7 mouse cellular contexts compared by ENCODE assay signal in genomic region chr12:73537499-73538138, GRCm38 (mm10). TPM values are rescaled to one million over a fixed set of nuclear protein-coding genes. Genes with fewer than 3 reads are reported as not detected.
DNase-seq lines count a peak whose midpoint lies in the region; ATAC-seq lines count a peak whose summit lies in the region.

No protein-coding gene starts in this region.

- H3K27ac ChIP-seq in heart, embryonic 15.5 days, result no peak overlapping the region

- peak overlapping the region; percentile 56 for H3K4me2 ChIP-seq in heart, embryonic 15.5 days

- no peaks in the 10 kb centered on the region for H3K36me3 ChIP-seq in heart, embryonic 15.5 days
- H3K36me3 ChIP-seq in megakaryocyte, embryonic 14.5 days (replicated peaks; ENCODE audit: low read length), result no peaks in the 10 kb centered on the region

- H3K4me1 ChIP-seq in heart, embryonic 15.5 days (replicated peaks), result peaks cover 5% of the 10 kb centered on the region
- peaks cover 30% of the 10 kb centered on the region for H3K4me1 ChIP-seq in megakaryocyte, embryonic 14.5 days

- peak overlapping the region; percentile 33 for H3K4me3 ChIP-seq in heart, embryonic 15.5 days
- H3K4me3 ChIP-seq in megakaryocyte, embryonic 14.5 days (replicated peaks), result peak overlapping the region; percentile 83

- DNase-seq in ES-CJ7 (ENCODE audit: low read depth, low spot score), result peak; percentile 90
- peak; percentile 35 for DNase-seq in adrenal gland, adult 2 months
- peak; percentile 60 to 63 for DNase-seq in kidney, postnatal 25 days
- DNase-seq in frontal cortex, postnatal 36 days (ENCODE audit: low spot score in 2 of 2), result no peak
- no peak for DNase-seq in layer of hippocampus, adult 11-12 months (ENCODE audit: low spot score)

- 27% methylated on average over 17 of the region's 17 CpGs for WGBS in heart, embryonic 15.5 days

- no peak for ATAC-seq in heart, embryonic 15.5 days (replicated peaks; ENCODE audit: insufficient number of reproducible peaks, insufficient read depth, low FRiP score, low read depth)

- 0 out of 2 replicates have a peak overlapping the region, but pooled peaks have one; percentile 20 for H3K9ac ChIP-seq in heart, embryonic 15.5 days

- H3K27me3 ChIP-seq in heart, embryonic 15.5 days, result peaks cover 19% of the 10 kb centered on the region
- H3K27me3 ChIP-seq in megakaryocyte, embryonic 14.5 days (replicated peaks), result peaks cover 25% of the 10 kb centered on the region

- no peaks in the 10 kb centered on the region for H3K9me3 ChIP-seq in heart, embryonic 15.5 days (replicated peaks)
- H3K9me3 ChIP-seq in megakaryocyte, embryonic 14.5 days, result peaks cover 5% of the 10 kb centered on the region; the same call in 1 of the 2 replicates

RNA-seq across cellular contexts. Expression of gene Tmem30b, which starts 8.6 kb away (rescaled TPM):
- under 1 TPM; 0.09 to 0.41 TPM for total RNA-seq in adrenal gland, adult 2 months (2021)
- 0.23 and 0.25 TPM in 2 replicates for polyA plus RNA-seq in adrenal gland, adult 2 months (2012; rRNA removed)
- polyA plus RNA-seq in heart, embryonic 15.5 days (2015; fragmentation: Nextera tagmentation; extraction: Ambion mirVana), result 0.52 and 3.7 TPM in 2 replicates
- polyA plus RNA-seq in megakaryocyte, embryonic 14.5 days (2012; ENCODE audit: insufficient read depth, low replicate concordance), result not detected in 2 replicates

RNA-seq across cellular contexts. Expression of gene Prkch, which starts 47.0 kb away (rescaled TPM):
- 10 to 100 TPM in 1 of 2 experiments, 1 to 10 TPM in 1; 8.9 to 16.2 TPM for total RNA-seq in adrenal gland, adult 2 months (2021)
- polyA plus RNA-seq in adrenal gland, adult 2 months (2012; rRNA removed), result 3.7 and 4.7 TPM in 2 replicates
- 11.3 and 15.8 TPM in 2 replicates for polyA plus RNA-seq in heart, embryonic 15.5 days (2015; fragmentation: Nextera tagmentation; extraction: Ambion mirVana)
- polyA plus RNA-seq in megakaryocyte, embryonic 14.5 days (2012; ENCODE audit: insufficient read depth, low replicate concordance), result 0.82 and 1.3 TPM in 2 replicates

Comparison
In these comparisons a context has a peak if more than half of its experiments do, and no peak if none do; other contexts are left out.
1. DNase-seq: peak in ES-CJ7 (single experiment), adrenal gland, adult 2 months (single experiment) and kidney, postnatal 25 days (2 of 2); none in frontal cortex, postnatal 36 days (0 of 2) and layer of hippocampus, adult 11-12 months (single experiment).